Mouse (Mus musculus): Measurements from ENCODE around the gene Rngtt.

- TF ChIP-seq CTCF (IDR thresholded peaks at IDR 0.05; ENCODE audit: control insufficient read depth, insufficient read depth, insufficient read length) (no peak), MAX (IDR thresholded peaks at IDR 0.05) (no peak), CEBPB (IDR thresholded peaks at IDR 0.05; ENCODE audit: low read depth) (no peak), USF1 (IDR thresholded peaks at IDR 0.05; ENCODE audit: low read depth) (no peak), MYOD1 (IDR thresholded peaks at IDR 0.05; ENCODE audit: control insufficient read depth, insufficient read length, low read depth) (no peak), FOSL1 (IDR thresholded peaks at IDR 0.05; ENCODE audit: insufficient read depth, low read length, poor library complexity, severe bottlenecking) (no peak), MYOG (IDR thresholded peaks at IDR 0.05; ENCODE audit: control insufficient read depth, extremely low read depth, insufficient read length) (no peak)
Observed at GRCm38 (mm10) chr4:33510544-33510943, 200.4 kb downstream of the Rngtt start.

Data from C2C12 (cell line).